Mouse (Mus musculus): ENCODE results near the gene Zfp651. TPM values are rescaled to one million over a fixed set of nuclear protein-coding genes. Genes with fewer than 3 reads are reported as not detected.

Zfp651 gene
- polyA plus RNA-seq, 1 experiment from 2014 or later = 9.4 TPM

- WGBS = under 1% methylated on average over 43 of the region's 43 CpGs
- Histone ChIP-seq H3K27ac (ENCODE audit: low read depth, low read length) (peak overlapping the region; percentile 88), H3K36me3 (ENCODE audit: control insufficient read depth, insufficient read depth, low read length) (peaks cover 3% of the 10 kb centered on the region; the same call in 1 of the 2 replicates), H3K4me3 (ENCODE audit: low read depth, low read length) (peak overlapping the region; percentile 84), H3K9me3 (ENCODE audit: control insufficient read depth, low read length) (no peaks in the 10 kb centered on the region), H3K27me3 (ENCODE audit: control insufficient read depth, insufficient read depth, low read length) (no peaks in the 10 kb centered on the region), H3K4me1 (replicated peaks; ENCODE audit: control insufficient read depth, insufficient read depth, low read length) (peaks cover 16% of the 10 kb centered on the region), H3K4me2 (ENCODE audit: low read depth, low read length, severe bottlenecking) (peak overlapping the region; percentile 98), H3K9ac (ENCODE audit: low read length) (peak overlapping the region; percentile 94)
- ATAC-seq (replicated peaks; ENCODE audit: low FRiP score) = peak; percentile 68
- DNase-seq (ENCODE audit: low spot score) = peak; percentile 92
These were observed 1.4 kb downstream of the Zfp651 start for GRCm38 (mm10) chr9:121760271-121761090.

- peak overlapping the region; percentile 94 for H3K9ac ChIP-seq (ENCODE audit: low read length)
- no peaks in the 10 kb centered on the region for H3K9me3 ChIP-seq (ENCODE audit: control insufficient read depth, low read length)
- ATAC-seq (replicated peaks; ENCODE audit: low FRiP score) = no peak
- peak overlapping the region; percentile 98 for H3K4me2 ChIP-seq (ENCODE audit: low read depth, low read length, severe bottlenecking)
- H3K36me3 ChIP-seq (ENCODE audit: control insufficient read depth, insufficient read depth, low read length) = no peaks in the 10 kb centered on the region; the same call in 1 of the 2 replicates
- peak; percentile 58 for DNase-seq (ENCODE audit: low spot score)
- H3K4me1 ChIP-seq (replicated peaks; ENCODE audit: control insufficient read depth, insufficient read depth, low read length) = peaks cover 16% of the 10 kb centered on the region
- H3K27ac ChIP-seq (ENCODE audit: low read depth, low read length) = no peak overlapping the region
- peak overlapping the region; percentile 84 for H3K4me3 ChIP-seq (ENCODE audit: low read depth, low read length)
- WGBS = 63% methylated on average over 10 of the region's 10 CpGs
- H3K27me3 ChIP-seq (ENCODE audit: control insufficient read depth, insufficient read depth, low read length) = no peaks in the 10 kb centered on the region
These were observed 2.0 kb downstream of the Zfp651 start for GRCm38 (mm10) chr9:121761091-121761665.

- peaks cover 16% of the 10 kb centered on the region for H3K4me1 ChIP-seq (replicated peaks; ENCODE audit: control insufficient read depth, insufficient read depth, low read length)
These were observed 2.7 kb downstream of the Zfp651 start for GRCm38 (mm10) chr9:121761787-121762186.

GRCm38 (mm10) chr9:121762248-121762647 is 3.1 kb downstream of the Zfp651 start:
- ATAC-seq (replicated peaks; ENCODE audit: low FRiP score) (no peak), DNase-seq (ENCODE audit: low spot score) (no peak)
- no peaks in the 10 kb centered on the region for H3K9me3 ChIP-seq (ENCODE audit: control insufficient read depth, low read length)
- H3K9ac ChIP-seq (ENCODE audit: low read length) = no peak overlapping the region
- no peaks in the 10 kb centered on the region; the same call in 1 of the 2 replicates for H3K36me3 ChIP-seq (ENCODE audit: control insufficient read depth, insufficient read depth, low read length)
- peaks cover 16% of the 10 kb centered on the region for H3K4me1 ChIP-seq (replicated peaks; ENCODE audit: control insufficient read depth, insufficient read depth, low read length)
- H3K4me3 ChIP-seq (ENCODE audit: low read depth, low read length) = no peak overlapping the region
- 91% methylated on average over 10 of the region's 10 CpGs for WGBS
- no peak overlapping the region for H3K4me2 ChIP-seq (ENCODE audit: low read depth, low read length, severe bottlenecking)
- H3K27me3 ChIP-seq (ENCODE audit: control insufficient read depth, insufficient read depth, low read length) = no peaks in the 10 kb centered on the region
- no peak overlapping the region for H3K27ac ChIP-seq (ENCODE audit: low read depth, low read length)

More at GRCm38 (mm10) chr9:121761787-121762186, 2.7 kb downstream of the Zfp651 start:
- H3K9me3 ChIP-seq (ENCODE audit: control insufficient read depth, low read length) = no peaks in the 10 kb centered on the region
- H3K4me2 ChIP-seq (ENCODE audit: low read depth, low read length, severe bottlenecking) = no peak overlapping the region
- H3K4me3 ChIP-seq (ENCODE audit: low read depth, low read length) = no peak overlapping the region
- DNase-seq (ENCODE audit: low spot score) (peak; percentile 53), ATAC-seq (replicated peaks; ENCODE audit: low FRiP score) (no peak)
- H3K27ac ChIP-seq (ENCODE audit: low read depth, low read length) = no peak overlapping the region
- whole genome bisulfite sequencing = 78% methylated on average over 8 of the region's 8 CpGs
- no peaks in the 10 kb centered on the region for H3K27me3 ChIP-seq (ENCODE audit: control insufficient read depth, insufficient read depth, low read length)
- no peaks in the 10 kb centered on the region; the same call in 1 of the 2 replicates for H3K36me3 ChIP-seq (ENCODE audit: control insufficient read depth, insufficient read depth, low read length)
- H3K9ac ChIP-seq (ENCODE audit: low read length) = no peak overlapping the region

- Histone ChIP-seq H3K36me3 (ENCODE audit: control insufficient read depth, insufficient read depth, low read length) (no peaks in the 10 kb centered on the region; the same call in 1 of the 2 replicates), H3K4me1 (replicated peaks; ENCODE audit: control insufficient read depth, insufficient read depth, low read length) (peaks cover 16% of the 10 kb centered on the region), H3K9me3 (ENCODE audit: control insufficient read depth, low read length) (no peaks in the 10 kb centered on the region), H3K27me3 (ENCODE audit: control insufficient read depth, insufficient read depth, low read length) (no peaks in the 10 kb centered on the region), H3K9ac (ENCODE audit: low read length) (no peak overlapping the region), H3K4me2 (ENCODE audit: low read depth, low read length, severe bottlenecking) (no peak overlapping the region), H3K27ac (ENCODE audit: low read depth, low read length) (no peak overlapping the region), H3K4me3 (ENCODE audit: low read depth, low read length) (no peak overlapping the region)
- no peak for ATAC-seq (replicated peaks; ENCODE audit: low FRiP score)
- 90% methylated on average over 25 of the region's 25 CpGs for WGBS
- peak; percentile 51 for DNase-seq (ENCODE audit: low spot score)
These were observed 3.6 kb downstream of the Zfp651 start for GRCm38 (mm10) chr9:121762761-121763160.

- Histone ChIP-seq H3K27me3 (ENCODE audit: control insufficient read depth, insufficient read depth, low read length) (no peaks in the 10 kb centered on the region), H3K4me1 (replicated peaks; ENCODE audit: control insufficient read depth, insufficient read depth, low read length) (peaks cover 13% of the 10 kb centered on the region), H3K9ac (ENCODE audit: low read length) (no peak overlapping the region), H3K27ac (ENCODE audit: low read depth, low read length) (no peak overlapping the region), H3K36me3 (ENCODE audit: control insufficient read depth, insufficient read depth, low read length) (no peaks in the 10 kb centered on the region; the same call in 1 of the 2 replicates), H3K9me3 (ENCODE audit: control insufficient read depth, low read length) (no peaks in the 10 kb centered on the region), H3K4me3 (ENCODE audit: low read depth, low read length) (no peak overlapping the region), H3K4me2 (ENCODE audit: low read depth, low read length, severe bottlenecking) (no peak overlapping the region)
- ATAC-seq (replicated peaks; ENCODE audit: low FRiP score) (no peak), DNase-seq (ENCODE audit: low spot score) (no peak)
- 92% methylated on average over 19 of the region's 19 CpGs for WGBS
These were observed 4.6 kb downstream of the Zfp651 start for GRCm38 (mm10) chr9:121763716-121764115.

GRCm38 (mm10) chr9:121765166-121765855 is 6.2 kb downstream of the Zfp651 start:
- Histone ChIP-seq H3K9me3 (ENCODE audit: control insufficient read depth, low read length) (no peaks in the 10 kb centered on the region), H3K4me2 (ENCODE audit: low read depth, low read length, severe bottlenecking) (no peak overlapping the region), H3K27ac (ENCODE audit: low read depth, low read length) (no peak overlapping the region), H3K4me3 (ENCODE audit: low read depth, low read length) (no peak overlapping the region), H3K27me3 (ENCODE audit: control insufficient read depth, insufficient read depth, low read length) (no peaks in the 10 kb centered on the region), H3K4me1 (replicated peaks; ENCODE audit: control insufficient read depth, insufficient read depth, low read length) (peaks cover 11% of the 10 kb centered on the region), H3K9ac (ENCODE audit: low read length) (no peak overlapping the region), H3K36me3 (ENCODE audit: control insufficient read depth, insufficient read depth, low read length) (no peaks in the 10 kb centered on the region; the same call in 1 of the 2 replicates)
- 94% methylated on average over 16 of the region's 16 CpGs for WGBS
- ATAC-seq (replicated peaks; ENCODE audit: low FRiP score) = no peak
- no peak for DNase-seq (ENCODE audit: low spot score)

GRCm38 (mm10) chr9:121772412-121772811 is 13.3 kb downstream of the Zfp651 start:
- H3K9ac ChIP-seq (ENCODE audit: low read length) = no peak overlapping the region
- no peaks in the 10 kb centered on the region for H3K9me3 ChIP-seq (ENCODE audit: control insufficient read depth, low read length)
- no peak overlapping the region for H3K4me3 ChIP-seq (ENCODE audit: low read depth, low read length)
- H3K4me2 ChIP-seq (ENCODE audit: low read depth, low read length, severe bottlenecking) = no peak overlapping the region
- H3K27me3 ChIP-seq (ENCODE audit: control insufficient read depth, insufficient read depth, low read length) = peaks cover 6% of the 10 kb centered on the region; the same call in 1 of the 2 replicates
- H3K36me3 ChIP-seq (ENCODE audit: control insufficient read depth, insufficient read depth, low read length) = no peaks in the 10 kb centered on the region
- H3K27ac ChIP-seq (ENCODE audit: low read depth, low read length) = no peak overlapping the region
- WGBS = 74% methylated on average over 5 of the region's 5 CpGs
- DNase-seq (ENCODE audit: low spot score) = no peak
- no peaks in the 10 kb centered on the region for H3K4me1 ChIP-seq (replicated peaks; ENCODE audit: control insufficient read depth, insufficient read depth, low read length)
- no peak for ATAC-seq (replicated peaks; ENCODE audit: low FRiP score)

All from forebrain, embryonic 11.5 days (tissue).